In the genomic region with DNA sequence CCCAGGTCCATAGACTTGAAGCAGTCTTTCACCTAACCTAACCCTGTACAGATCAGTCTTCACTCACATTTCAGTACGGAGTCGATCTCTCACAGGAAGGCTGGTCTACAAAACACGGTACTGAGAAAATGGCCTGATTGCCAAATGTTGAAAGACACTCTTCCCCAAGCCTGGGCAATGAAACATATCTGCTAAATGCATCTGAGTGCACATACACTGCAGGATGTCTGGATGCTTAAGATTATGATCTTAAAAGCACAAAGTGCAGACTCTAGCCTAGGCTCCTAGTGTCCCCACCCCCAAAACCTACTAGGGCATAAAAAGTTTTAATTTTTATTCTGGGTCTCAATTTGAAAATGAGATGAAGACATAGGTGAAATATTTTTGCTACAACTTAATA, we compare ENCODE assay signal across 21 mouse cellular contexts. TPM values are rescaled to one million over a fixed set of nuclear protein-coding genes. Genes with fewer than 3 reads are reported as not detected.
DNase-seq lines count a peak whose midpoint lies in the region; ATAC-seq and TF ChIP-seq lines count a peak whose summit lies in the region.
"Had no signal": no experiment of that assay in that cellular context is flagged by ENCODE, and none has a peak within 500 bp of the region (broad histone marks: within the 10 kb centered on the region; RNA-seq: fewer than 3 reads in every experiment).

No protein-coding gene starts in this region.

- no peak overlapping the region for H3K9ac ChIP-seq in liver, embryonic 11.5 days (ENCODE audit: low read depth, low read length)
- H3K9ac ChIP-seq in liver, postnatal 0 days (replicated peaks) = no peak overlapping the region
- H3K9ac ChIP-seq in liver, embryonic 13.5 days = no peak overlapping the region
- H3K9ac ChIP-seq: forebrain, postnatal 0 days; limb, embryonic 12.5 days; midbrain, embryonic 12.5 days had no signal

- TF ChIP-seq EP300 in liver, postnatal 0 days (IDR thresholded peaks at IDR 0.05; ENCODE audit: low read depth) = no peak

- TF ChIP-seq CTCF in cerebellum, adult 2 months (IDR thresholded peaks at IDR 0.05; ENCODE audit: borderline replicate concordance, insufficient read depth, low read depth, low read length) = no peak
- no peak for TF ChIP-seq CTCF in liver, postnatal 0 days (IDR thresholded peaks at IDR 0.05; ENCODE audit: low read depth)

- H3K36me3 ChIP-seq in liver, embryonic 11.5 days (ENCODE audit: control insufficient read depth, insufficient read depth, low read length) = no peaks in the 10 kb centered on the region
- H3K36me3 ChIP-seq in liver, postnatal 0 days (replicated peaks; ENCODE audit: insufficient read depth, low read length) = no peaks in the 10 kb centered on the region
- no peaks in the 10 kb centered on the region for H3K36me3 ChIP-seq in liver, embryonic 13.5 days
- H3K36me3 ChIP-seq: forebrain, embryonic 10.5 days; G1E; limb, embryonic 12.5 days; midbrain, embryonic 12.5 days had no signal

- 19% methylated on average over 3 of the region's 3 CpGs for WGBS in cerebellum, adult 2 months
- 35% methylated on average over 3 of the region's 3 CpGs for WGBS in liver, embryonic 11.5 days
- WGBS in liver, postnatal 0 days (ENCODE audit: insufficient replicate concordance) = 36% methylated on average over 3 of the region's 3 CpGs
- 15% methylated on average over 3 of the region's 3 CpGs for WGBS in liver, embryonic 13.5 days (ENCODE audit: insufficient replicate concordance)

- H3K4me2 ChIP-seq in liver, embryonic 11.5 days = peak overlapping the region; percentile 26; the same call in 1 of the 2 replicates
- no peak overlapping the region for H3K4me2 ChIP-seq in liver, postnatal 0 days (ENCODE audit: low read depth, low read length)
- no peak overlapping the region for H3K4me2 ChIP-seq in liver, embryonic 13.5 days
- H3K4me2 ChIP-seq: limb, embryonic 12.5 days; midbrain, embryonic 12.5 days had no signal

- no peak overlapping the region for H3K4me3 ChIP-seq in cerebellum, adult 2 months (replicated peaks; ENCODE audit: insufficient read depth, low read depth, low read length)
- no peak overlapping the region for H3K4me3 ChIP-seq in liver, embryonic 11.5 days (ENCODE audit: low read depth, low read length)
- no peak overlapping the region for H3K4me3 ChIP-seq in liver, postnatal 0 days (ENCODE audit: low read depth, low read length)
- H3K4me3 ChIP-seq in liver, embryonic 13.5 days (replicated peaks) = no peak overlapping the region
- H3K4me3 ChIP-seq: forebrain, embryonic 10.5 days; limb, embryonic 12.5 days; midbrain, embryonic 12.5 days had no signal

- H3K4me1 ChIP-seq in cerebellum, adult 2 months (ENCODE audit: control insufficient read depth, insufficient read depth, low read length) = peaks cover 40% of the 10 kb centered on the region
- H3K4me1 ChIP-seq in liver, embryonic 11.5 days (replicated peaks; ENCODE audit: control insufficient read depth, insufficient read depth, low read length) = peaks cover 22% of the 10 kb centered on the region
- peaks cover 29% of the 10 kb centered on the region for H3K4me1 ChIP-seq in liver, postnatal 0 days (ENCODE audit: insufficient read depth)
- H3K4me1 ChIP-seq in liver, embryonic 13.5 days (replicated peaks) = peaks cover 69% of the 10 kb centered on the region

- DNase-seq in cerebellum, adult 2 months = no peak
- DNase-seq in cerebellum, adult 18-20 months = no peak
- DNase-seq in liver, embryonic 11.5 days (ENCODE audit: low spot score) = no peak
- DNase-seq in liver, postnatal 0 days = no peak
- peak; percentile 92 for DNase-seq in 416B (ENCODE audit: low read depth)
- DNase-seq in liver, embryonic 13.5 days = no peak
- no peak for DNase-seq in spleen, adult 18-20 months
- DNase-seq in left cerebral cortex, postnatal 36 days (ENCODE audit: low spot score in 2 of 2) = no peak
- DNase-seq: adrenal gland, postnatal 14 days; cerebellum, adult 11-12 months; cerebellum, postnatal 36 days; forebrain, postnatal 0 days; kidney, adult 11 months; kidney, postnatal 14 days; layer of hippocampus, adult 9-11 months; lung, adult 18-20 months; right cerebral cortex, postnatal 4 days had no signal

- H3K9me3 ChIP-seq in liver, embryonic 11.5 days (ENCODE audit: control insufficient read depth, low read length) = no peaks in the 10 kb centered on the region
- no peaks in the 10 kb centered on the region for H3K9me3 ChIP-seq in liver, postnatal 0 days (ENCODE audit: low read length)
- no peaks in the 10 kb centered on the region for H3K9me3 ChIP-seq in liver, embryonic 13.5 days (replicated peaks)
- H3K9me3 ChIP-seq: forebrain, embryonic 10.5 days; G1E; limb, embryonic 12.5 days; midbrain, embryonic 12.5 days had no signal

- intact Hi-C loops in left cerebral cortex, postnatal 36 days (cut with DNase I) = loop anchor here (5.0 kb wide), 1 partner anchor 33 kb away; no protein-coding TSS in a partner anchor

- H3K27me3 ChIP-seq in cerebellum, adult 2 months (ENCODE audit: control insufficient read depth, insufficient read depth, low read length) = no peaks in the 10 kb centered on the region
- no peaks in the 10 kb centered on the region for H3K27me3 ChIP-seq in liver, embryonic 11.5 days (replicated peaks; ENCODE audit: control insufficient read depth, insufficient read depth, low read length)
- no peaks in the 10 kb centered on the region for H3K27me3 ChIP-seq in liver, postnatal 0 days (ENCODE audit: insufficient read depth, low read length)
- H3K27me3 ChIP-seq in liver, embryonic 13.5 days = no peaks in the 10 kb centered on the region
- H3K27me3 ChIP-seq: limb, embryonic 12.5 days; midbrain, embryonic 12.5 days had no signal

- no peak for TF ChIP-seq POLR2A in cerebellum, adult 2 months (IDR thresholded peaks at IDR 0.05; ENCODE audit: borderline replicate concordance, insufficient read depth, low read length)

- peak; percentile 74 for ATAC-seq in liver, embryonic 11.5 days (replicated peaks; ENCODE audit: low FRiP score)
- no peak for ATAC-seq in liver, postnatal 0 days
- ATAC-seq in liver, embryonic 13.5 days (ENCODE audit: low read depth) = peak; percentile 70
- ATAC-seq: forebrain, postnatal 0 days had no signal

- H3K27ac ChIP-seq in cerebellum, adult 2 months (ENCODE audit: insufficient read depth, low read length) = peak overlapping the region; percentile 24; the same call in 1 of the 2 replicates
- H3K27ac ChIP-seq in liver, embryonic 11.5 days (ENCODE audit: low read depth, low read length) = no peak overlapping the region
- H3K27ac ChIP-seq in liver, postnatal 0 days (ENCODE audit: low read depth) = no peak overlapping the region
- no peak overlapping the region for H3K27ac ChIP-seq in liver, embryonic 13.5 days
- H3K27ac ChIP-seq: forebrain, embryonic 10.5 days; limb, embryonic 12.5 days; midbrain, embryonic 12.5 days had no signal

RNA-seq across cellular contexts. Expression of gene Klf7, which starts 37.4 kb away (rescaled TPM):
- 19.7 and 21.5 TPM in 2 replicates for polyA plus RNA-seq in cerebellum, adult 2 months (2012; rRNA removed)
- 9.5 and 10.1 TPM in 2 replicates for polyA plus RNA-seq in liver, embryonic 11.5 days (2014; fragmentation: Nextera tagmentation; extraction: Ambion mirVana)
- polyA plus RNA-seq in liver, postnatal 0 days (2015; fragmentation: Nextera tagmentation; extraction: Ambion mirVana) = 4.8 and 5.4 TPM in 2 replicates
- 5.6 and 7.3 TPM in 2 replicates for polyA plus RNA-seq in liver, embryonic 13.5 days (2015; fragmentation: Nextera tagmentation; extraction: Ambion mirVana)
- total RNA-seq in left cerebral cortex, postnatal 36 days (2021) = 10 to 100 TPM; 39.8 to 45.0 TPM
- polyA plus RNA-seq: G1E had no signal
